Mouse (Mus musculus): Measurements from ENCODE around the gene Fndc11.
A peak's percentile ranks its signal among the peaks of the same experiment; 100 is the strongest.

Fndc11 gene

GRCm38 (mm10) chr2:181218881-181219485 lies 830 bp upstream of the Fndc11 start:
- DNase-seq (ENCODE audit: inconsistent age in 2 of 2, low spot score in 1 of 2) = peak in 1 of 2 experiments; percentile 50

GRCm38 (mm10) chr2:181220361-181220760 lies 548 bp downstream of the Fndc11 start:
- peak; percentile 32 to 62 for DNase-seq (ENCODE audit: inconsistent age in 2 of 2, low spot score in 1 of 2)

GRCm38 (mm10) chr2:181224994-181225393 lies 5.2 kb downstream of the Fndc11 start:
- DNase-seq (ENCODE audit: inconsistent age in 2 of 2, low spot score in 1 of 2) = no peak

GRCm38 (mm10) chr2:181227122-181227521 lies 7.3 kb downstream of the Fndc11 start:
- DNase-seq (ENCODE audit: inconsistent age in 2 of 2, low spot score in 1 of 2) = no peak

GRCm38 (mm10) chr2:181228335-181228734 lies 8.5 kb downstream of the Fndc11 start:
- DNase-seq (ENCODE audit: inconsistent age in 2 of 2, low spot score in 1 of 2) = no peak

- no peak for DNase-seq (ENCODE audit: inconsistent age in 2 of 2, low spot score in 1 of 2)
These were observed 11.4 kb downstream of the Fndc11 start for GRCm38 (mm10) chr2:181231171-181231570.

GRCm38 (mm10) chr2:181233443-181233842 lies 13.6 kb downstream of the Fndc11 start:
- DNase-seq (ENCODE audit: inconsistent age in 2 of 2, low spot score in 1 of 2) = no peak

GRCm38 (mm10) chr2:181234680-181235079 lies 14.9 kb downstream of the Fndc11 start:
- DNase-seq (ENCODE audit: inconsistent age in 2 of 2, low spot score in 1 of 2) = no peak

- DNase-seq (ENCODE audit: inconsistent age in 2 of 2, low spot score in 1 of 2) = peak in 1 of 2 experiments; percentile 26
These were observed 16.1 kb downstream of the Fndc11 start for GRCm38 (mm10) chr2:181235681-181236566.

GRCm38 (mm10) chr2:181237251-181238014 lies 17.6 kb downstream of the Fndc11 start:
- no peak for DNase-seq (ENCODE audit: inconsistent age in 2 of 2, low spot score in 1 of 2)

- peak in 1 of 2 experiments; percentile 36 for DNase-seq (ENCODE audit: inconsistent age in 2 of 2, low spot score in 1 of 2)
These were observed 18.3 kb downstream of the Fndc11 start for GRCm38 (mm10) chr2:181238091-181238610.

GRCm38 (mm10) chr2:181238861-181239260 lies 19.0 kb downstream of the Fndc11 start:
- no peak for DNase-seq (ENCODE audit: inconsistent age in 2 of 2, low spot score in 1 of 2)

GRCm38 (mm10) chr2:181239261-181239660 lies 19.4 kb downstream of the Fndc11 start:
- no peak for DNase-seq (ENCODE audit: inconsistent age in 2 of 2, low spot score in 1 of 2)

GRCm38 (mm10) chr2:181240806-181241440 lies 21.1 kb downstream of the Fndc11 start:
- peak in 1 of 2 experiments; percentile 32 for DNase-seq (ENCODE audit: inconsistent age in 2 of 2, low spot score in 1 of 2)

- peak; percentile 73 to 90 for DNase-seq (ENCODE audit: inconsistent age in 2 of 2, low spot score in 1 of 2)
These were observed 21.9 kb downstream of the Fndc11 start, which contains the start of gene Helz2 for GRCm38 (mm10) chr2:181241602-181242313. Gene Helz2, minus strand, starts transcription at chr2:181242027.

- DNase-seq (ENCODE audit: inconsistent age in 2 of 2, low spot score in 1 of 2) = no peak
These were observed 22.5 kb downstream of the Fndc11 start for GRCm38 (mm10) chr2:181242314-181242665.

- DNase-seq (ENCODE audit: inconsistent age in 2 of 2, low spot score in 1 of 2) = peak; percentile 36 to 56
These were observed 24.0 kb downstream of the Fndc11 start for GRCm38 (mm10) chr2:181243706-181244394.

- DNase-seq (ENCODE audit: inconsistent age in 2 of 2, low spot score in 1 of 2) = no peak
These were observed 25.2 kb downstream of the Fndc11 start for GRCm38 (mm10) chr2:181245031-181245430.

- no peak for DNase-seq (ENCODE audit: inconsistent age in 2 of 2, low spot score in 1 of 2)
These were observed 29.4 kb downstream of the Fndc11 start for GRCm38 (mm10) chr2:181249217-181249616.
